Mouse (Mus musculus) thymus, postnatal 4 days (tissue): ENCODE measurements around the gene Gm21586.
"Not testable (repeated sequence)": the region's sequence is repeated elsewhere in the genome, so short reads cannot be mapped to it uniquely, and the experiment has no call there.

Experiments
- DNase-seq: peaks from one replicate; pipeline ENCODE4 v3.0.0; 2021

Gene Gm21586

DNA sequence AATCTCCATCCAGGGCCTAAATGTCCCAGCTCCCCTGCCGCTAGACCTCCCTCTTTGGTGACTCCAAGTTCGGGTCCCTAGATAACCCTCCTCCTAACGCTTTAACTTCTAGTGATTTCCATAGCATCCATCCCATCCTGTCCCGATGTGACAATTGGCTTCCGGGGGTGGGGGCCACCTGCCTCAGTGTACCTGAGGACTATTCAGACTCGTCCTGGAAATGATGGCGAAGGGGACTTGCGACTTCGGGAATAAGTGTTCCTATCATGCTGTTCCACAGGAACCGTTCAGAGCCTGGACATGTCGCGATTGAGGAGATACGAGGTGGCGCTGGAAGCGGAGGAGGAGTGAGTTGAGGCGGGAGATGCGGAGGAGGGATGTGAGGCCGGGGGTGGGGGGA, at the start of gene Gm21586:
Gm21586 (plus strand) TSS at position 301 of the 400 bp plus-strand sequence.
- DNase-seq: not testable (repeated sequence)

DNA sequence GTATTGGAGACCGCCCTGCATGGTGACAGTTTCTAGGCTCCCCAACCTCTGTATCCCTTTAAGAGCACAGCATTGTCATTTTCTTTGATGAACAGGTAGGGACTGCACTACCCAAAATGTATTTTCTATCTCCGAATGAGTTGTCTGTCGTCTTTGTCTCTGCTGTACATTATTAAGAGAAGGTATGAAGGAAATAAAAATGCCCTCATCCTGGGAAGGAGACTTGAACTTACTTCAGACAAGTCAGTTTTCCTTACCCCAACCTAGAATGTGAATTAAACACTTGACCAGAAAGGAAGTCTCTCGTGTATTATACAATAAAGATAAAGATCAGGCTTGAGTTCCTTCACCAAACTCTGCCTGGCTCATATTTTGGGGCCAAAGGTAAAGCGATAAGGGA, 27.3 kb downstream of the Gm21586 start, which contains the start of gene Gm2163:
Gm2163 (plus strand) TSS at position 301 of the 400 bp plus-strand sequence.
- not testable (repeated sequence) for DNase-seq
